Mouse (Mus musculus): ENCODE measurements around the gene C1rl.

DNA sequence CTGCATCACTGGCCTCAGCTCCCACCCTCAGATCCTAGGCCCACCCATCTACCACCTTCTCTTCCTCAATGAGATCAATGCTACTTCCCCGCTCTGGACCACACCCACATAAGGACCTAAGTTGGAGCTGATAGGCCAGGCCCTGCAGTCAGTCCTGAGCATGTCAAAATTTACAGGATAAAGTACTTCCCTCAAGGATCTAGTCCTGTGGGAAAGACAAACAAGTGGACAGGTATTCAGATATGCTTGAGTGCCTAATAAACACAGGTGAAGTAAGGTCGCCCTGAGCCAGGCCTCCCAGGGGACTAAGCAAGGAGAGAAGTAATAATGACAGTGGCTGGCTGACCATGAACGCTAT, 13.4 kb upstream of the C1rl start:
- TF ChIP-seq CTCF (IDR thresholded peaks at IDR 0.05) (no peak), POLR2A (IDR thresholded peaks at IDR 0.05; ENCODE audit: insufficient read depth, low read depth, low read length) (no peak)

Data from heart, adult 2 months (tissue).